Mouse (Mus musculus) kidney, adult 8-10 months (tissue): Measurements from ENCODE around the gene Ptprb.

ENCODE experiments used
- DNase-seq, 2 experiments: peaks; one replicate each; pipeline ENCODE4 v3.0.0; 2022

Ptprb gene

GRCm38 (mm10) chr10:116382826-116383685 lies 107.7 kb downstream of the Ptprb start:
- peak in 1 of 2 experiments; percentile 26 for DNase-seq

- no peak for DNase-seq
Measured at GRCm38 (mm10) chr10:116384401-116384800, 109.1 kb downstream of the Ptprb start.

- DNase-seq = peak in 1 of 2 experiments; percentile 22
Measured at GRCm38 (mm10) chr10:116386391-116386885, 111.1 kb downstream of the Ptprb start.

- DNase-seq = no peak
Measured at GRCm38 (mm10) chr10:116388840-116389239, 113.5 kb downstream of the Ptprb start.

- no peak for DNase-seq
Measured at GRCm38 (mm10) chr10:116393790-116394475, 118.6 kb downstream of the Ptprb start.

GRCm38 (mm10) chr10:116394585-116394984 lies 119.3 kb downstream of the Ptprb start:
- DNase-seq = no peak

GRCm38 (mm10) chr10:116396279-116396678 lies 121.0 kb downstream of the Ptprb start:
- DNase-seq = no peak

- DNase-seq = no peak
Measured at GRCm38 (mm10) chr10:116396966-116397365, 121.6 kb downstream of the Ptprb start.

GRCm38 (mm10) chr10:116397573-116397972 lies 122.2 kb downstream of the Ptprb start:
- no peak for DNase-seq

GRCm38 (mm10) chr10:116397973-116398372 lies 122.7 kb downstream of the Ptprb start:
- DNase-seq = no peak

GRCm38 (mm10) chr10:116402742-116403425 lies 127.6 kb downstream of the Ptprb start:
- no peak for DNase-seq

- no peak for DNase-seq
Measured at GRCm38 (mm10) chr10:116403679-116404078, 128.4 kb downstream of the Ptprb start.

GRCm38 (mm10) chr10:116405011-116405410 lies 129.7 kb downstream of the Ptprb start:
- no peak for DNase-seq

- no peak for DNase-seq
Measured at GRCm38 (mm10) chr10:116407684-116408359, 132.5 kb downstream of the Ptprb start.

- DNase-seq = no peak
Measured at GRCm38 (mm10) chr10:116410826-116411225, 135.5 kb downstream of the Ptprb start.

GRCm38 (mm10) chr10:116416142-116416541 lies 140.8 kb downstream of the Ptprb start:
- DNase-seq = no peak

- DNase-seq = no peak
Measured at GRCm38 (mm10) chr10:116416726-116417125, 141.4 kb downstream of the Ptprb start.

GRCm38 (mm10) chr10:116418121-116418726 lies 142.9 kb downstream of the Ptprb start:
- no peak for DNase-seq

- DNase-seq = no peak
Measured at GRCm38 (mm10) chr10:116420976-116421375, 145.7 kb downstream of the Ptprb start.

GRCm38 (mm10) chr10:116422551-116422950 lies 147.2 kb downstream of the Ptprb start:
- no peak for DNase-seq

GRCm38 (mm10) chr10:116424921-116425320 lies 149.6 kb downstream of the Ptprb start:
- DNase-seq = no peak

- DNase-seq = no peak
Measured at GRCm38 (mm10) chr10:116426176-116426575, 150.9 kb downstream of the Ptprb start.
